Mouse (Mus musculus) left cerebral cortex, postnatal 36 days (tissue): ENCODE measurements around the gene Meaf6. TPM values are rescaled to one million over a fixed set of nuclear protein-coding genes. Genes with fewer than 3 reads are reported as not detected.

ENCODE experiments used
- DNase-seq, 2 experiments: peaks; one replicate each; pipeline ENCODE4 v3.0.0; 2021 to 2022; ENCODE audit warnings: low spot score in 2 of 2, mixed read lengths in 1 of 2
- intact Hi-C: fragments of 180-260 bp; cut with DNase I; formaldehyde crosslinking; loops from one replicate; pipeline ENCODE4 v1.15.1; 2025
- total RNA-seq, 2 experiments: library from RNA; stranded (reverse); gene quantifications; 2 replicates each; pipeline ENCODE4 v1.2.3; 2021

The Meaf6 gene
- total RNA-seq, 2 experiments from 2014 or later = 123 to 140 TPM

DNA sequence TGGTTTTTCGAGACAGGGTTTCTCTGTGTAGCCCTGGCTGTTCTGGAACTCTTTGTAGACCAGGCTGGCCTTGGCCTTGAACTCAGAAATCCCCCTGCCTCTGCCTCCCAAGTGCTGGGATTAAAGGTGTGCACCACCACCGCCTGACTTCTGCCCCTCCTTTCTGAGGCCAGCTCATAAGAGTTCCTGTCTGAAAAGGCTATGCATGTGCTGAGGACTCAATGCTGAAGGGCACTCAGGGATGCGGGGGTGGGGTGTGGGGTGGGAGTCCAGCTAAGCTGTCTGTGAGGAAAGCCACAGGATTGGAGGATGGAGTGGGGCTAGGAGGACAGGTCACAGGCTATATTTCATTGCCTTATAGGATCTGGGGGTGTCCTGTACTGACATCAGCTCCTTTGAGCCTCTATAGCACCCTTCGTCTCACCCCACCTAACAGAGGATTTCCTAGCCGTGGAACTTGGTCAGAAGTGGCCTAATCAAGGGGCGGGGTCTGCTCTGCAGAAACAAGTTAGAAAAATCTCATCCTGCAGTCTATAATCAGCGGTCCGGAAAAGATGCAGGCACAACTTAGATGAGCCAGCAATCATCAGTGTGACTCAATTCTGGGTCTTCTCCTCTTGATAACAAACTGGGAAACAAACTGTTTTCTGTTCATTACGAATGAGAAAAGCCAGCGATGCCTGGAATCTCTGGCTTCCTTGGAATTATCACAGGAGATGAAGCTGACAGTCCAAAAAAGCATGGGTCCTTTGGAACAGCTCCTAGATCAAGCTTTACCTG is 50.3 kb downstream of the Meaf6 start:
- no peak for DNase-seq
- intact Hi-C loops = no loop called here

DNA sequence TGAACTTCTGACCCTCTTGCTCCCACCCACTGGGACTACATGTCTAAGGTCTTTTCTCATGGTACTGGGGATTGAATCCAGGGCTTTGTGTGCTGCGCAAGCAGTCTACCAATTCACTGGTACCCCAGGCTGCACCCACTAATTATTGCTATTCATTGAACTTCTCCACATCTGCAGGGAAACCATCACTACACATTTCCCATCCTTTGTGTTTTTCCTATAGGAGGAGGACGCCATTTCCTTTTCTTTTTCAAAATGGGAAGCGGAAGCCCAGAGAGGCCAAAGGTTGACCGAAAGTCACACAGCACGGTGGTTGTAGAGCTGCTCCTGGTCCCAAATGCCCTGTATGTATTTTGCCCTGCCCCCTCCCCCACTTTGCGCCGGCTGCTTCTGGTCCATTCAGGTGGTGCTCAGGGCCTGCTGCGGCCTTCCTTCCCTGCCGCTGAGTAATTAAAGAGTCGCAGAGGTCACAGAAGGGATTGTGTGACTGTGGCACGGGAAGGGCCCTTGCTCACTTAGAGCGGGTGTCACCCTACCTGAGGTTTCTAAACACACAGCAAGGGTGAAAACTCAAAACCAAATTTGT is 51.5 kb downstream of the Meaf6 start:
- DNase-seq = no peak
- intact Hi-C loops = no loop called here

DNA sequence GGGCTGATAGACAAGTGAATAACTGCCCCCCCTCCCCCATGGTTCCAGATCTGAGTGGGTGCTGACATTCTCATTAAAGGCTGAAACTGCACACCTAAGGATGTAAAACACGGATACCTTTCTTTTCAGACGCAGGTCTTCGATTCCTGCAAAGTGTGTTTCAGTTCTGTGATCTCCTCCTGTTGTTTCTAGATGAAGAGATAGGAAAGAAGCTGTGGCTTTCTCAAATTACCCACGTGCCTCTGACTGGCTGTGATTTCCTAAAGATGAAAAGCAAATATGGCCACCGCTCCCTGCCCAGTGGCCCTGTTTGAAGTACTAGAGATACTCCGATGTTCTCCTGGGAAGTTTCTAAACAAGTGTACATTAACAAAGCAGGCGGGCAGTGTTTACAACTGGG is 53.4 kb downstream of the Meaf6 start:
- intact Hi-C loops = no loop called here
- no peak for DNase-seq

DNA sequence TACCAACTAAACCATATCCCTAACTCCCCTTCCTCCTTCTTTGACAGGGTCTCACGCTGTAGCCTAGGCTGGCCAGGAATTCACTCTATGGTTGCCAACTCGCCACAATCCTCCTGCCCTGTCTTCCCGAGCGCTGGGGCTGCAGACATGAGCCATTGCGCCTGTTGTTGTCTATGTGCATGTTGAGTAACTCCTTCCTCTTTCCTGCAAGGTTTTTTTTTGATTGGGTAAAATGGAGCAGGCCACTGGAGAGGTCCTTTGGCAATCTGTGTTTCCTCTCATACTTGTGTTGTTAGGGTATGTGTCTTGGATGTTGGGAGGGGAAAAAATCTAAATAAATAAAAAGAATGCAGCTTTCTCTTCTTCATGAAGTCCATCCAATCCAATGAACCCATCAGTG is 59.3 kb downstream of the Meaf6 start:
- intact Hi-C loops = no loop called here
- DNase-seq = no peak

DNA sequence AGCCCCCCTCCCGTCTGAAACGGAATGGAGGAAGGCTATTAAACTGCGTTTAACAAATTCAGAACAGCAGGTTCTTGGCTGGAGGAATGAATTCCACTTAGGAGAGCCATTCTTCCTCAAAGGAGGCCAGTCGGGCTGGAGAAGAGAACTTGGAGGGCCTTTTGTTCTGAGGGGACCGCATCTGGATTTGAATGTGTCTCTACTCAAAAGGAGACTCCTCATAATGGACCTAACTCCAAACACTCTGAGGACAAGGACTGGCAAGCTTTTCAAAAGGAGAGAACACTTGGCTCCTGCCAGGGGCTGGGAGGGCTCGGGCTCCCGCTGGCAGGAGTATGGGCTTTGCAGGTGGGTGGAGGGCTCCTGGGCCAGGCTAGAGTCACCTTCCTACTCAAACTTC is 59.7 kb downstream of the Meaf6 start:
- intact Hi-C loops = loop anchor here (5.0 kb wide), 1 partner anchor 818 kb away; no protein-coding TSS in a partner anchor
- no peak for DNase-seq

DNA sequence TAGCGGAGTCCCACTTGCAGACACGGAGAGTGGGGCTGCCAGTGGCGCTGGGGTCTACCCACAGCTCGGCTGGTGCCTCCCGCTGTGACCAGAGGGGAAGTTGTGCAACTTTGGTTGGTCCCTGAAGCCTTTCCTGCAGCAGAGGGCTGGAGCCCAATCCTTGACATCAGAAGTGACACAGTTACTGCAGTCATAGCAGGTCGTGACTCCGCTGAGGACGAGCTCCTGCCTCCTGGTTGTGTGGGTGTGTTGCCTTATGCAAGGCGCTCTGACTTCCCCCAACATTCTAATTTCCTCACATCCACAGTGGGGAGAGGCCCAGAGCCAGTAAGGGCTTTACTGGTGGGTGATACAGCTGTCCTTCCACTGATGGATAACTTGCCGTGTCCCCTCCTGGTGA is 60.3 kb downstream of the Meaf6 start:
- intact Hi-C loops = loop anchor here (5.0 kb wide), 1 partner anchor 817 kb away; no protein-coding TSS in a partner anchor

DNA sequence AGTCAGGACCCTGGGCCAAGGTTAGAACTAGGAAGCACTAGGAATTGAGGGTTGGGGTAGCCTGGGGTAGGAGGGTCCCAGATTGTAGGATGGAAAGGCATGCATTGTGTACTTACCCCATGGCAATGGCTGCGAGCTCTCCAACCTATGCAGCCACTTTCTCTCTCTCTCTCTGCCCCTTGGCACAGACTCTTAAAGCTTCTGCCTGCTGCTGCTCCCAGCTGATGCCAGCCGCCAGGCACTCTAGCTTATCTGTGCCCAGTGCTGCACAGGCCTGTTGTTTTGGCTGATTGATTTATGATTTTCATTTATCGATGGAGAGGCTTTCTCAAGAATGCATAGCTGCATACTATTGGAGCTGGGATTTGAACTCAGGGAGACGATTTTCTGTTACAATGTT is 63.0 kb downstream of the Meaf6 start:
- intact Hi-C loops = loop anchor here (5.0 kb wide), 1 partner anchor 814 kb away; no protein-coding TSS in a partner anchor
- no peak for DNase-seq

More for the DNA sequence above, 60.3 kb downstream of the Meaf6 start:
- DNase-seq = no peak

DNA sequence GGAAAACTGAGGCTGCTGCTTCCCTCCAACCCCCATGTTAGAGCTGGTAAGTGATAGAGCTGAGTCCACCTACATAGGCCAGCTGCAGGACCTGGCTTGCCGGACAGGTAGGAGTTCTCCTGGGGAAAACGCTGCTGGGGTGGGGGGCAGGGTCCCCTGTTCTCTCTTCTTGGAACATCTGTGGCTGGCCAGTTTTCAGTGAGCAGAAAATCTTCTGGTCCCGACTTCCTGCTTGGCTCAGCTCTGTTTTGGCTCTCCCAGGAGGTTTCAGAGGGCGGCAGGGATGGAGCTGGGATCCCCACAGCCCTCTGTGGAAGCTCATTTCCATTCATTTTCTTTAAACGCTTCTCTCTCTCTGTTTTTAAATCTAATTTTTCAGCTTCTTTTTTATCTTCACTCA is 64.5 kb downstream of the Meaf6 start:
- intact Hi-C loops = loop anchor here (5.0 kb wide), 1 partner anchor 813 kb away; no protein-coding TSS in a partner anchor
- no peak for DNase-seq

DNA sequence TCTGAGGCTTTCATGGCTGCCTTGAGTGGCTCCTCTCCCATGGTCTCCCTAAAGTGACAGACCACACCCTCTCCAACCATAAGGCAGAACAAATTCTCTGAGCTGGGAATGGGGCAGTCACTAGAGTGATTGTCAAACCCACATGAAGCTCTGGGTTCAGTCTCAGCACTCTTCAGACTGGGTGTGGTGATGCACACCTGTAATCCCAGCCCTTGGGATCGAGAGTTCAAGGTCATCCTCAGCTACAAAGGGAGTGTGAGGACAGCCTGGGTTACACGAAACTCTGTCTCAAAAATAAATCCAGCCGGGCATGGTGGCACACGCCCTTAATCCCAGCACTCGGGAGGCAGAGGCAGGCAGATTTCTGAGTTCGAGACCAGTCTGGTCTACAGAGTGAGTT is 67.5 kb downstream of the Meaf6 start:
- DNase-seq = no peak
- intact Hi-C loops = no loop called here

DNA sequence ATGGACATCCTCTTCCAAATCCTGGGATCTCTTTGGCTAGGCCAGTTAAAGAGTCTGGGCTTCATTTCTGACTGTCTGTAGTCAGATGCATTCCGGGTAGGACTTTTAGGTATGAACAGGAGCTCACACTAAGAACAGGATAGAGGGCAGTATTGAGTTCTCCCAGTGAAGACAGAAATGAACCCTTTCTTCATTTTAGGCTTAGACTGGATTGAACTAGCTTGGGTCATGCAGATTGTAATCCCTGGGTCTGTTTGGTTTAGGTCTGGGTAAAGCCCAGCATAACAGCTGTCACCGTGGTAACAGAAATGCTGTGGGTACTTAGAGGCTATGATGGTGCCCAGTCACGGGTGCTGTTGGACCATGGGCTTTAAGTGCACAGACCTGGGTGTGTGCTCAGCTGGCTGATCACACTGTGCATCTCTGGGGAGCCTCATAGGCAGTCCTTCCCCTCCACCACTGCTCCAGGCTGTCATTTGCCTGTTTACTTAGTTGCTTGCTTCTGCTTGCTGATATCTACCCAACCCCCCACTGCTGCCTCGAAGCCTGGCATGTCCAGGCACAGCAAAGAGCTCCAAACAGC is 68.8 kb downstream of the Meaf6 start:
- intact Hi-C loops = no loop called here
- no peak for DNase-seq

DNA sequence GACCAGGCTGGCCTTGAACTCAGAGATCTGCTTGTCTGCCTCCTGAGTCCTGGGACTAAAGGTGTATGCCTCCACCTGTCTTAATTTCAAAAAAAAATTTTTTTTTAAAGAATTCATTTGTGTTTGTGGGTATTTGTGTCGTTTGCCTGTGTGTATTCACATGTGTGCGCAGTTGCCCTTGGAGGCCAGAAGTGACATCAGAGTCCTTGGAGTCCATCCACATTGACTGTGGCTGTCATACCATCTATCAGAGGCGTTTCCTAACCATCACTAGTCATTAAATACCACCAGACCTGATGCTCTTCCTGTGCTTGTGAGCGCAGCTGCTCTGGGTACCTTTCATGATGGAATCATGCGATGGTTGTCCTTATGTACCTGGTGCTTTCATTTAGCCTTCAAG is 70.7 kb downstream of the Meaf6 start:
- intact Hi-C loops = loop anchor here (5.0 kb wide), 1 partner anchor 787 kb away; no protein-coding TSS in a partner anchor
- DNase-seq = no peak

DNA sequence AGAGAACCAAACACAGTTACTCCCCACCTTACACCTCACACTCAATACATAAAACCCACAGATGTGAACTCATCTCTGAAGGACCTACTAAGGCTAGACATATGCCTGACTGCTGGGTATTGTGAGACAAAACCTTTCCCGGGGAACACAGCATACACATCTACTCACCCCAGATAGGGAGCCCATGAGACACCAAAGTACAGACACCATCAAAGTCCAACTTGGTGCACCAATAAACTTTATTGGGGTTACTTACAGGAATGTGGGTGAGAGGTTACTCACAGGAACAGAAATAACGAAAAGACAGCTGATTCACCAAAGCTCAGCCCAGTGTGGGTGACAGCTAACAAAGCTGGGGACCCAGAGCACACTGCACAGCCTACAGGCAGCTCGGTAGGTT is 72.4 kb downstream of the Meaf6 start:
- DNase-seq = no peak
- intact Hi-C loops = loop anchor here (5.0 kb wide), 1 partner anchor 785 kb away; no protein-coding TSS in a partner anchor

DNA sequence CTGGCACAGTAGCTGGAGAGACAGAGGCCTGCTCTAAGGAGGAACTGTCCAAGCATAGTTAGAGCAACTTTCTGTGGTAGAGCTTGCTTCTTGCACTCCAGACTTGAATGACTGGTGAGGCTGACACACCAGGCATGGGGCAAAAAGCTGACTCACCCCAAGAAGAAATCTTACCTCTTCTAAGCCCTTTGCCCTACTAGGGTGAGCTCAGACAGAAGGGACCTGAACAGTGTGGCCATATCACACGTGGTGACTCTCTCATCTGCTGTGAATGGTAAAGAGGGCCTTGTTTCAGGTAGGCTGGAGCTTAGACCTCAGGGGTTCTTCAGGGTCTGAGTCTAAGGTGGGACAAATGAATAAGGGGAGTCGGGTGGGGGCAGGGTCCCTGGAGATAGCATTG is 73.1 kb downstream of the Meaf6 start:
- intact Hi-C loops = loop anchor here (5.0 kb wide), 1 partner anchor 784 kb away; no protein-coding TSS in a partner anchor
- DNase-seq = no peak

DNA sequence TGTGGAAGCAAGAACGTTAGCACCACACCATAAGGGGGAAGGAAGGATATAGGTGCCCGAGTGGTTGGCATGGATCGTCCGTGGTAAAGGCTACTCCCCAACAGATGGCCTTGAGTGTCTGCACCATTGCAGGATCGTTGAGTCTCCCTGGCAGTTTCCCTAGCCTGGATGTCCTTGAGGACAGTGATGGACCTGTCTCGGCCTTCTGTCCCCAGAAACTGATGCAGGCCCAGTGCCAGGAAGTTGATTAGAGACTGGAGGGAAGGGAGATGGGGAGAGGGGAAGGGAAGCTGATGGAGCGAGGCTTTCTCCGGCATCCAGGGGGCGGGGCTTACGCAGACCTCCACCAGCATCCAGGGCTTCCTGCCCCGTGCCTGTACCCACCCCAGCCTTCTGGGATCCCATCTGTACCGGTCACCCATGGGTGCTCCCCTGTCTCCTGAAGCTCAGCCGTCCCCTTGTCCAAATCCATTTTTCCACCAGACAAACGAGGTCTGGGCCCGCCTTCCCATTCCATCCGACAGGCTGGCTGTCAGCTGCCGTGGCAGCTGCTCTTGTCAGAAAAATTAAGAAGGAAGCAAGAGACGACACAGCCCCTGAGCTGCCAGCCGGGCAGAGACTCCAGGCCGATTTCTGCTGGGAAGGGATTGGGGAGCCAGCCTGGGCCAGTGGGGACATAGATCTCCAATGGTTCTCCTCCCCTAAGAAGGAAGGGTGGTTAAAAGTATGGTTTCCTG is 73.8 kb downstream of the Meaf6 start:
- no peak for DNase-seq
- intact Hi-C loops = loop anchor here (5.0 kb wide), 1 partner anchor 784 kb away; no protein-coding TSS in a partner anchor

DNA sequence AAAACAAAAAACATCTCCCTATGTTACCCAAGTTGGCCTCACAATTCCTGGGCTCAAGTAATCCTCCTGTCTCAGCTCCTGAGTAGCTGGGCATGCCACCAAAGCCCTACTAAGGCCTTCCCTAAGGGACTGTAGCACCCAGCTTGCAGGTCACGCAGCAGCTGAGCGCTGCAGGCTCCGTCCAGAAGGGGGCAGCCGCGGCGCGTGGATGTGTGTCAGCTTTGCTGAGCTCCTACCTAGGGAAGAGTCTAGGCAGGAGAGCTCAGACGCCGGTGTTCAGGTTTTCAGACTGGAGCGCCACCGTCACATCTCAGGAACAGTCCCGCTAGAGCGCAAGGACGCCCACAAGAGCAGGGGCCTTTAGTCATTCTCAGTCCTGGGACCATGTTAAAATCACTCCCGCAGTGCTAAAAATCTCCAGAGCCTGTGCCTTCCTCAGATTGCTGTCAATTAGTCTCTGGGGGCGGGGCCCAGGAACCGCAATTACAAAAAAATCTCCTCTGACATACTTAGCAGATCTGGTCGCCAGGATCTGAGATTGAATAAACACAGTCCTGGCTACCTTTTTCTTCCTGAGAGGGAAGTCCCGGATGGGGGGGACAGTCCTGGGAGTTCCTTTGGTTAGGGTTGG is 75.5 kb downstream of the Meaf6 start:
- peak; percentile 86 to 90 for DNase-seq
- intact Hi-C loops = loop anchor here (5.0 kb wide), 1 partner anchor 802 kb away; no protein-coding TSS in a partner anchor

DNA sequence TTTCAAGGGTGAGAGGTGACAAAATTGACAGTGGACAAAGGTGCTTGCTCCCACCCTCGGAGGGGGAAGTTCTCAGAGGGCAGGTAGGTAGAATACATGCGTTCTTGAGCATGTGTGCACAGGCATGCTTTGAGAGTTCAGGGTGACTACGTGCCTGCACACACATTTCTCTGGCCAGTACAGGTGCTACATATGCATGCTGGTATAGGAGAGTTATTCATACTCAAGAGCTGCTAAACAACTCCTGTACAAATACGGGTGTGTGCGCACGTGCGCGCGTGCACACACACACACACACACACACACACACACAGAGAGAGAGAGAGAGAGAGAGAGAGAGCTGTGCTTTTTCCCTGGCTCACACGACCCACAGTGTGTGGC is 76.0 kb downstream of the Meaf6 start:
- intact Hi-C loops = loop anchor here (5.0 kb wide), 1 partner anchor 801 kb away; no protein-coding TSS in a partner anchor
- DNase-seq = no peak

DNA sequence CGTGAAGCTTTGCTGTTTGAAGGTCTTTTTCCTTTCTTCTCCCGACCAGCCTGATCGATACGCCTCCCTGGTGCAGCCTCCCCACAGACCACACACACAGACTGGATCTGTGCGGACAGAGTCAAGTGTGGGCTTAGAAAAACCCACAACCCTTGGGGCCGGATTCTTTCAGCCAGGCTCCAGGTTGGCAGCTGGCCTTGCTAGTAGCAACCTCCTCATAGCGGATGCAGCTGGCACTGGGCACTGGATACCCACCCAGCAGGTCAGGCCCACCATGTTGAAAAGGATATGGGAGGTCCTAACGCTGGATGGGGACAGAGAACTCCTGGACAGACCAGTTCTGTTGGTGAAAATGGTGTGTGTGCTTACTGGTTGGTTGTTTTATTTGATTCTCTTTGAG is 76.5 kb downstream of the Meaf6 start:
- no peak for DNase-seq
- intact Hi-C loops = loop anchor here (5.0 kb wide), 1 partner anchor 801 kb away; no protein-coding TSS in a partner anchor

DNA sequence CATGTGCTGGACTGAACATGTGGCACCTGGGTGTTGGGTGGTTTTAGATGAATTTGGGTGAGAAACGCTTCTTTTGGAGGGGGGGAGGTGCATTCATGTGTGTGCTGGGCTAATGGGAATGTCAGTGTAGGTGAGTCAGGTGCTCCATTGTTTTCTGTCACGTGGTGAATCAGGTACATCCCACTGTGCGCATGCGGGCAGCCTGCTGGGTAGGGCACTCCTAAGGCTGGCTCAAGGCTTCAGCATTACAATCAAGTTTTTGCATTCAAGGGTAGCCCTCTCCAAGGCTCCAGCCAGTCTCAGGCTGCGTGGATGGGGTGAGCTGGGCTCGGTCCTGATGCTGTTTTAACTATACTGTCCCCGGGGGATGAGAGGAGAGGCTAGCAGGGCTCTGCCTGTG is 77.8 kb downstream of the Meaf6 start:
- intact Hi-C loops = loop anchor here (5.0 kb wide), 1 partner anchor 800 kb away; no protein-coding TSS in a partner anchor
- DNase-seq = no peak
